Comparison of ENCODE assay signal across 8 mouse cellular contexts in the genomic region with DNA sequence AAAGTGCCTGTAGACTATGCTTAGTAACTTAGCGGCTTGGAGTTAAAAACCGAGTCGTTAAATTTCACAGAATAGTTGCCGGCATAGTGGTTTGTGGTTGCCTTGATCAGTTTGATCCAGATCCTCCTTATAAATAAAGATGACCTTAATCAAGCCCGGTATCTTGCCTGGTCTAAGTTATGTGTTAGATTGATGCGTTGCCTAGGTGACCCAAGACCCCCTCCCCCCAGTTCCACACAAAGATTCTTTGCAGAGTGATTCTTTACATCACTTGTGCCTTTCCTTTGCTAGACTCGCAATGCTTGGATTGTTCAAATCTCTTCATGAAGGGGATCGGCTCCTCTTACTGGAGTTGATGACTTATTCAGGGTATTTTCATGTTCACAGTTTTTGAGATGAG. TPM values are rescaled to one million over a fixed set of nuclear protein-coding genes. Genes with fewer than 3 reads are reported as not detected.
DNase-seq lines count a peak whose midpoint lies in the region; ATAC-seq and TF ChIP-seq lines count a peak whose summit lies in the region.

No protein-coding gene starts in this region.

- H3K9me3 ChIP-seq in forebrain, embryonic 13.5 days (replicated peaks): no peaks in the 10 kb centered on the region
- H3K9me3 ChIP-seq in liver, embryonic 14.5 days (ENCODE audit: control insufficient read depth, low read length): no peaks in the 10 kb centered on the region
- H3K9me3 ChIP-seq in stomach, postnatal 0 days (ENCODE audit: control insufficient read depth, low read length): no peaks in the 10 kb centered on the region

- no peak for TF ChIP-seq CTCF in liver, embryonic 14.5 days (IDR thresholded peaks at IDR 0.05; ENCODE audit: low read depth)
- no peak for TF ChIP-seq CTCF in stomach, postnatal 0 days (IDR thresholded peaks at IDR 0.05; ENCODE audit: low read depth)

- no peaks in the 10 kb centered on the region for H3K27me3 ChIP-seq in forebrain, embryonic 13.5 days
- H3K27me3 ChIP-seq in liver, embryonic 14.5 days (ENCODE audit: control insufficient read depth, insufficient read depth, low read length): no peaks in the 10 kb centered on the region
- H3K27me3 ChIP-seq in stomach, postnatal 0 days (ENCODE audit: control insufficient read depth, insufficient read depth, low read length): no peaks in the 10 kb centered on the region

- H3K4me3 ChIP-seq in forebrain, embryonic 13.5 days: peak overlapping the region; percentile 94
- peak overlapping the region; percentile 80 to 94 for H3K4me3 ChIP-seq in liver, embryonic 14.5 days (ENCODE audit: insufficient read depth in 1 of 2, low read depth in 2 of 2, low read length in 2 of 2)
- H3K4me3 ChIP-seq in stomach, postnatal 0 days (ENCODE audit: low read depth, low read length): peak overlapping the region; percentile 86

- TF ChIP-seq EP300 in liver, embryonic 14.5 days (IDR thresholded peaks at IDR 0.05; ENCODE audit: low read depth): no peak
- TF ChIP-seq EP300 in stomach, postnatal 0 days (optimal IDR thresholded peaks at IDR 0.05): no peak

- peaks cover 12% of the 10 kb centered on the region; the same call in 1 of the 2 replicates for H3K36me3 ChIP-seq in forebrain, embryonic 13.5 days (ENCODE audit: poor library complexity, severe bottlenecking)
- no peaks in the 10 kb centered on the region for H3K36me3 ChIP-seq in liver, embryonic 14.5 days (replicated peaks; ENCODE audit: control insufficient read depth, insufficient read depth, low read depth)
- no peaks in the 10 kb centered on the region for H3K36me3 ChIP-seq in stomach, postnatal 0 days (ENCODE audit: control insufficient read depth, insufficient read depth, low read length)

- H3K4me2 ChIP-seq in forebrain, embryonic 13.5 days: peak overlapping the region; percentile 73
- H3K4me2 ChIP-seq in liver, embryonic 14.5 days (ENCODE audit: low read depth): peak overlapping the region; percentile 89
- H3K4me2 ChIP-seq in stomach, postnatal 0 days (replicated peaks; ENCODE audit: low read depth): peak overlapping the region; percentile 66

- peak overlapping the region; percentile 99; the same call in 1 of the 2 replicates for H3K27ac ChIP-seq in forebrain, embryonic 13.5 days
- H3K27ac ChIP-seq in liver, embryonic 14.5 days: no peak overlapping the region
- H3K27ac ChIP-seq in stomach, postnatal 0 days (replicated peaks): no peak overlapping the region

- under 1% methylated on average over 8 of the region's 8 CpGs for WGBS in forebrain, embryonic 13.5 days
- WGBS in liver, embryonic 14.5 days (ENCODE audit: insufficient replicate concordance): 8% methylated on average over 8 of the region's 8 CpGs
- 1% methylated on average over 8 of the region's 8 CpGs for WGBS in stomach, postnatal 0 days

- peaks cover 21% of the 10 kb centered on the region for H3K4me1 ChIP-seq in forebrain, embryonic 13.5 days
- H3K4me1 ChIP-seq in liver, embryonic 14.5 days (replicated peaks; ENCODE audit: control insufficient read depth in 2 of 2, insufficient read depth in 2 of 2, low read length in 1 of 2): peaks cover 0 to 7% of the 10 kb centered on the region in 2 experiments; a peak in 2 of 4 replicates
- H3K4me1 ChIP-seq in stomach, postnatal 0 days (replicated peaks; ENCODE audit: control insufficient read depth, insufficient read depth): no peaks in the 10 kb centered on the region

- no peak for ATAC-seq in forebrain, embryonic 13.5 days
- ATAC-seq in liver, embryonic 14.5 days (ENCODE audit: insufficient read depth): no peak
- no peak for ATAC-seq in stomach, postnatal 0 days (ENCODE audit: low FRiP score, low TSS enrichment)

- H3K9ac ChIP-seq in forebrain, embryonic 13.5 days: peak overlapping the region; percentile 97
- H3K9ac ChIP-seq in liver, embryonic 14.5 days (replicated peaks): 0 out of 2 replicates have a peak overlapping the region, but pooled peaks have one; percentile 7
- H3K9ac ChIP-seq in stomach, postnatal 0 days (ENCODE audit: low read length): peak overlapping the region; percentile 93

- peak; percentile 13 for DNase-seq in layer of hippocampus, adult 9-10 months (ENCODE audit: low spot score)
- DNase-seq in layer of hippocampus, postnatal 36 days: no peak
- peak; percentile 46 for DNase-seq in ZHBTc4 (ENCODE audit: low read depth, low spot score)
- no peak for DNase-seq in liver, embryonic 14.5 days (ENCODE audit: low read depth in 3 of 3, low spot score in 3 of 3)
- DNase-seq in stomach, postnatal 0 days (ENCODE audit: low spot score): no peak
- no peak for DNase-seq in layer of hippocampus, adult 9-11 months
- DNase-seq in right cerebral cortex, postnatal 4 days: no peak

RNA-seq across cellular contexts. Expression of a gene that starts 1.0 kb away (rescaled TPM):
- total RNA-seq in layer of hippocampus, postnatal 36 days (2021): 10 to 100 TPM; 32.2 to 33.4 TPM
- 82.0 and 86.3 TPM in 2 replicates for polyA plus RNA-seq in forebrain, embryonic 13.5 days (2015; fragmentation: Nextera tagmentation; extraction: Ambion mirVana)
- polyA plus RNA-seq in liver, embryonic 14.5 days (2012; rRNA removed): 3.7 and 4.8 TPM in 2 replicates
- 7.5 and 8.2 TPM in 2 replicates for polyA plus RNA-seq in liver, embryonic 14.5 days (2014; fragmentation: Nextera tagmentation; extraction: Ambion mirVana)
- polyA plus RNA-seq in stomach, postnatal 0 days (2015; fragmentation: Nextera tagmentation; extraction: Ambion mirVana): 11.2 and 12.7 TPM in 2 replicates

RNA-seq across cellular contexts. Expression of a gene that starts 45.1 kb away (rescaled TPM):
- total RNA-seq in layer of hippocampus, postnatal 36 days (2021): 1,000 to 10,000 TPM in 1 of 2 experiments, 100 to 1,000 TPM in 1; 905 to 1,006 TPM
- polyA plus RNA-seq in forebrain, embryonic 13.5 days (2015; fragmentation: Nextera tagmentation; extraction: Ambion mirVana): 261 and 282 TPM in 2 replicates
- 27.9 and 36.6 TPM in 2 replicates for polyA plus RNA-seq in liver, embryonic 14.5 days (2012; rRNA removed)
- polyA plus RNA-seq in liver, embryonic 14.5 days (2014; fragmentation: Nextera tagmentation; extraction: Ambion mirVana): 67.7 and 71.7 TPM in 2 replicates
- polyA plus RNA-seq in stomach, postnatal 0 days (2015; fragmentation: Nextera tagmentation; extraction: Ambion mirVana): 84.0 and 86.5 TPM in 2 replicates

Comparison
In these comparisons a context has a peak if more than half of its experiments do, and no peak if none do; other contexts are left out.
1. DNase-seq: peak in layer of hippocampus, adult 9-10 months (single experiment) and ZHBTc4 (single experiment); none in layer of hippocampus, postnatal 36 days (0 of 2), liver, embryonic 14.5 days (0 of 3), stomach, postnatal 0 days (single experiment), layer of hippocampus, adult 9-11 months (single experiment) and right cerebral cortex, postnatal 4 days (single experiment).
2. H3K9ac ChIP-seq: peak in every context shown above with its lines; median percentile 97 in forebrain, embryonic 13.5 days; 93 in stomach, postnatal 0 days; 7 in liver, embryonic 14.5 days.
3. Peak in every context shown above with its lines, with median percentiles within 50 percentile points of each other: H3K4me2 ChIP-seq and H3K4me3 ChIP-seq.